Mouse (Mus musculus) midbrain, embryonic 13.5 days (tissue): ENCODE data around the gene Tex33. TPM values are rescaled to one million over a fixed set of nuclear protein-coding genes. Genes with fewer than 3 reads are reported as not detected.

Source experiments
- ATAC-seq: fragments of 200-750 bp; cut with Nextera tagmentation; 2 replicates; pipeline ENCODE4 v1.8.0; 2017; ENCODE audit warnings: mild to moderate bottlenecking, moderate TSS enrichment, moderate library complexity
- H3K27ac ChIP-seq: fragments of 300-500 bp; sonication (generic); 2 replicates; pipeline ENCODE4 v1.5.1; 2015; ENCODE audit warnings: inconsistent platforms, mild to moderate bottlenecking, moderate library complexity
- H3K27me3 ChIP-seq: fragments of 300-500 bp; sonication (generic); 2 replicates; pipeline ENCODE4 v1.6.1; 2015; ENCODE audit warnings: mild to moderate bottlenecking, inconsistent platforms
- H3K36me3 ChIP-seq: fragments of 300-500 bp; sonication (generic); 2 replicates; pipeline ENCODE4 v1.6.1; 2015; ENCODE audit warnings: mild to moderate bottlenecking, inconsistent platforms
- H3K4me1 ChIP-seq: fragments of 300-500 bp; sonication (generic); replicated peaks from 2 replicates; pipeline ENCODE4 v1.6.1; 2015; ENCODE audit warnings: inconsistent platforms
- H3K4me2 ChIP-seq: fragments of 300-500 bp; sonication (generic); replicated peaks from 2 replicates; pipeline ENCODE4 v1.6.1; 2015; ENCODE audit warnings: moderate library complexity, mild to moderate bottlenecking, inconsistent platforms
- H3K4me3 ChIP-seq: fragments of 300-500 bp; sonication (generic); replicated peaks from 2 replicates; pipeline ENCODE4 v1.5.1; 2015; ENCODE audit warnings: mild to moderate bottlenecking, inconsistent platforms
- H3K9ac ChIP-seq: fragments of 300-500 bp; sonication (generic); replicated peaks from 2 replicates; pipeline ENCODE4 v1.6.1; 2015; ENCODE audit warnings: mild to moderate bottlenecking, inconsistent platforms
- H3K9me3 ChIP-seq: fragments of 300-500 bp; sonication (generic); 2 replicates; pipeline ENCODE4 v1.6.1; 2016; ENCODE audit warnings: mild to moderate bottlenecking, inconsistent platforms
- WGBS: fragments of 180-500 bp; shearing (Covaris S2); methylation state at CpG from one replicate; pipeline ENCODE4 v1.1.7; 2015; 5-methylcytosine and 5-hydroxymethylcytosine counted together
- polyA plus RNA-seq: library from polyadenylated mRNA; unstranded; fragments of >200 nt; fragmentation: Nextera tagmentation; extraction: Ambion mirVana; gene quantifications from 2 replicates; pipeline ENCODE4 v1.2.1, GENCODE M21; 2015

Gene Tex33
- polyA plus RNA-seq, 1 experiment from 2014 or later, result not detected

- Histone ChIP-seq H3K4me3 (no peak overlapping the region), H3K9ac (no peak overlapping the region), H3K4me2 (no peak overlapping the region), H3K9me3 (no peaks in the 10 kb centered on the region), H3K27ac (no peak overlapping the region), H3K27me3 (no peaks in the 10 kb centered on the region), H3K36me3 (no peaks in the 10 kb centered on the region), H3K4me1 (peaks cover 3% of the 10 kb centered on the region; the same call in 1 of the 2 replicates)
- 71% methylated on average over 7 of the region's 7 CpGs for WGBS
- ATAC-seq, result no peak
Measured at GRCm38 (mm10) chr15:78384220-78385116, 11.2 kb downstream of the Tex33 start.

DNA sequence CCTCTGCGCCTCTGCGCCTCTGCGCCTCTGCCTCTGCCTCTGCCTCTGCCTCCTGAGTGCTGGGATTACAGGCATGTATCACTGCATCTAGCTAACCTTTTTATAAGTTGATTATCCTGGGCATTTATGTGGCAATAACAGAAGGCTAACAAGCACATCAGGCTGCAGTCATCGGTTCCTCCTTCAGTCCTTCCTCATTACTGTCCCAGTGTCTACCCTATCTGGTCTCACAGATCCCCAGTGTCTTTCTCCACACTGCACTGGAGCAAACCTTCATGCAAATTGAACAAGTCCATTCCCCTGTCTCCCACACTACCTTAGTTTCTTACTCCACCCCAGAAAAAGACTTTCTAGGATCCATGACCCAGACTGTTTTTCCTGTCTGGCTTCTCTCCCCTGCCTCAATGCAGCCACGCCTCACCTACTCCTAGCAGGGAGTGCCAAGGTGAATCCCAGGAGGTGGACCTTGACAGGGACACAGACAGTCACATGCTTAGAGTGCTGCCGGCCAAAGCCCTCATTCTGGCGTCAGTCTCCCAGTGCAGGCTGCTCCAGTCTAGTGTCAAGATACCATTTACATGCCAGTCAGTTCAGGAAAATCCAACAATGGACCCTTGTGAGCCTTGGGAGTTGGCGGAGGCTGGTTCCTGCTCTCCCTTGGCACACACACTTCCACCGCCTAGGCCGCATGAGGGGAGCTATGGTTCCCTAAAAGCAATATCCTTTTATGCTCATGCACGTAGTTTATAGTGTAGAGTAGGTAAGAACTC lies 12.1 kb downstream of the Tex33 start:
- no peak overlapping the region for H3K27ac ChIP-seq
- no peaks in the 10 kb centered on the region for H3K36me3 ChIP-seq
- H3K27me3 ChIP-seq, result no peaks in the 10 kb centered on the region
- no peak overlapping the region for H3K9ac ChIP-seq
- H3K4me2 ChIP-seq, result no peak overlapping the region
- WGBS, result 80% methylated on average over 11 of the region's 11 CpGs
- 0 out of 2 replicates have a peak, but pooled peaks have one; percentile 17 for ATAC-seq
- H3K9me3 ChIP-seq, result no peaks in the 10 kb centered on the region
- peaks cover 3% of the 10 kb centered on the region; the same call in 1 of the 2 replicates for H3K4me1 ChIP-seq
- no peak overlapping the region for H3K4me3 ChIP-seq

DNA sequence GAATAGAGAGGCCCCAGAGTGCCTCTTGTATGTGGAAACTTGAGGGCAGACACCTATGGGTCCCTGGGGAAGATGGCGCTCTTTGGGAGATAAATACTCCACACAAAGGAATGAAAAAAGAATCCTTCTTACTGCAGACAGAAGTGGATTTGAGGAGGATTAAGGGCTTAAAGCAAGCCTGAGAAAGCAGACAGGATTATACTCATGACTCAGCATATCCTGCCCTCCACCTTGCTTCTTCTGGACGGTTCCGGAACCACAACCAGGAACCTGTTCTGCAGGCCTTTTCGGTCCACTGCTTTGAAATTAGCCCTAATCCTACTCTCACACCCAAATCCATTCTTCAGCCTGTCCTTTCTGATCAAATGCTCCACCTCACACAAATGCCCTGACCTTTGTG lies 13.6 kb downstream of the Tex33 start:
- Histone ChIP-seq H3K36me3 (no peaks in the 10 kb centered on the region), H3K9ac (no peak overlapping the region)
- 71% methylated on average over 4 of the region's 4 CpGs for WGBS

GRCm38 (mm10) chr15:78380741-78381140 lies 15.0 kb downstream of the Tex33 start:
- H3K4me1 ChIP-seq, result peaks cover 3% of the 10 kb centered on the region; the same call in 1 of the 2 replicates
- 51% methylated on average over 4 of the region's 4 CpGs for WGBS
- H3K27ac ChIP-seq, result no peak overlapping the region
- no peaks in the 10 kb centered on the region for H3K27me3 ChIP-seq
- H3K36me3 ChIP-seq, result no peaks in the 10 kb centered on the region
- no peak overlapping the region for H3K4me2 ChIP-seq
- H3K4me3 ChIP-seq, result no peak overlapping the region
- no peak overlapping the region for H3K9ac ChIP-seq
- no peaks in the 10 kb centered on the region for H3K9me3 ChIP-seq
- ATAC-seq, result no peak

More for the DNA sequence above, 13.6 kb downstream of the Tex33 start:
- H3K4me3 ChIP-seq, result no peak overlapping the region
- peaks cover 3% of the 10 kb centered on the region; the same call in 1 of the 2 replicates for H3K4me1 ChIP-seq
- ATAC-seq, result no peak
- no peaks in the 10 kb centered on the region for H3K27me3 ChIP-seq
- no peaks in the 10 kb centered on the region for H3K9me3 ChIP-seq
- H3K4me2 ChIP-seq, result no peak overlapping the region
- H3K27ac ChIP-seq, result no peak overlapping the region

GRCm38 (mm10) chr15:78380208-78380607 lies 15.5 kb downstream of the Tex33 start:
- Histone ChIP-seq H3K4me1 (peaks cover 3% of the 10 kb centered on the region; the same call in 1 of the 2 replicates), H3K4me3 (no peak overlapping the region), H3K36me3 (no peaks in the 10 kb centered on the region), H3K27ac (no peak overlapping the region), H3K4me2 (no peak overlapping the region), H3K27me3 (no peaks in the 10 kb centered on the region), H3K9me3 (no peaks in the 10 kb centered on the region), H3K9ac (no peak overlapping the region)
- 90% methylated on average over 2 of the region's 2 CpGs for WGBS
- no peak for ATAC-seq

DNA sequence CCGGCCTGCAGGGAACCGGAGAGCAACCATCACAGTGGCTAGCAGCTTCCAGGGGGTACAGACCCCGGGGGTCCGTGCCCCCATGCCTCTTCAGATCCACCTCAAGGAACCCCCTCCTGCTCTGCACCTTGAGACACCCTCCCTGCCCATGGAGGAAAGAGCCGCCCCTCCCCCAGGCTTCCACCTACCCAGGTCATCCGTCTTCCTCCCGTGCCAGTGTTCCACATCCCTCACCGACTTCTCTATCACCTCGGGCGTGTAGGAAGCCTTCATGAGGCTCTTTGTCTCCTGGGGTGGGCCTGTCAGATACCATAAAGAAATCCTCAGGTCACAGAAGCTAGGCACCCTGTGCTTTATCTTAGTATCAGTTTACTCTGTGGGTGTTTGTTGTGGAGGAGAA lies 17.2 kb downstream of the Tex33 start:
- no peak for ATAC-seq
- H3K4me2 ChIP-seq, result no peak overlapping the region
- H3K27me3 ChIP-seq, result no peaks in the 10 kb centered on the region
- no peaks in the 10 kb centered on the region for H3K9me3 ChIP-seq
- 0 out of 2 replicates have a peak, but pooled peaks cover 3% of the 10 kb centered on the region for H3K4me1 ChIP-seq
- H3K4me3 ChIP-seq, result no peak overlapping the region
- WGBS, result 87% methylated on average over 10 of the region's 10 CpGs
- H3K9ac ChIP-seq, result no peak overlapping the region
- no peak overlapping the region for H3K27ac ChIP-seq
- no peaks in the 10 kb centered on the region for H3K36me3 ChIP-seq

DNA sequence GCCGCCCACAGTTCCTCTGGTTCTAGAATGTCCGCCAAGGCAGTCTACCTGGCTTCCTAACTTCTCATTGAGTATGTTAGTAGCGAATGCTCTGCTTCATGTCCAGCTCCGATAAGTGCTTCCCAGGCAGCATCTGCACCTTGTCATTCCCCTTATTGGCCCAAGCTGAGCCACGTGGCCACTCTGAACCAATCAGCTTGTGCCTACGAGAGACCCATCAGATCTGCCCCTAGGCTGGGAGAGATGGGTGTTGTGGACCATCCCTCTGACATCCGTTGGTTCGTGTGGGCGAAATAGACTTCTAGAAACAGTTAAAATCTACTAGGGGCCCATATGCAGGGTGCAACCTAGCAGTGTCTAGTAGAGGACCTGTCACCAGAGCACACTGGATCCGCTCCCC lies 17.9 kb downstream of the Tex33 start:
- Histone ChIP-seq H3K27me3 (no peaks in the 10 kb centered on the region), H3K36me3 (no peaks in the 10 kb centered on the region), H3K4me2 (no peak overlapping the region), H3K9ac (no peak overlapping the region), H3K27ac (no peak overlapping the region), H3K4me3 (no peak overlapping the region), H3K4me1 (0 out of 2 replicates have a peak, but pooled peaks cover 3% of the 10 kb centered on the region), H3K9me3 (no peaks in the 10 kb centered on the region)
- 89% methylated on average over 10 of the region's 10 CpGs for WGBS
- ATAC-seq, result no peak

- no peak overlapping the region for H3K9ac ChIP-seq
- no peaks in the 10 kb centered on the region for H3K4me1 ChIP-seq
- no peak for ATAC-seq
- WGBS, result 70% methylated on average over 3 of the region's 3 CpGs
- no peaks in the 10 kb centered on the region for H3K36me3 ChIP-seq
- H3K4me2 ChIP-seq, result no peak overlapping the region
- H3K27me3 ChIP-seq, result peaks cover 7% of the 10 kb centered on the region
- no peaks in the 10 kb centered on the region for H3K9me3 ChIP-seq
- no peak overlapping the region for H3K4me3 ChIP-seq
- no peak overlapping the region for H3K27ac ChIP-seq
Measured at GRCm38 (mm10) chr15:78374204-78374603, 21.5 kb downstream of the Tex33 start.

DNA sequence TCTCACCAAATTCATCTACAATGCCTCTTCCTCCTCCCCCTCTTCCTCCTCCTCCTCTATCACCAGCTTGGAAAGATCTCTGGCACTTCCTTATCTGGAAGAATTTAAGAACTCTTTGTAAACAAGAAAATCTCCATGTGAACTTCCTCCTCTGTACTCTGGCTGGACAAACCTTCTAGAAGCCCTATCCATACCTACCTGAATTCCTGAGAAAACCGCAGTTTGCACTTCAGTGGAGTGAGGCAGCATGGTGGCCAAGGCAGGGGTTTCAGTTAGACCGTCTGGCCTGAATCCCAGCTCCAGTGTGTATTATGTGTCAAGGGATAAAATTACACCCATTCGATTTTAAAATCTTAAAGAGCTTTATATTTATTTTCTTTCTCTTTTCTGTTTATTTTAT lies 22.9 kb downstream of the Tex33 start:
- 84% methylated on average over 3 of the region's 3 CpGs for WGBS
- Histone ChIP-seq H3K4me3 (no peak overlapping the region), H3K27ac (no peak overlapping the region), H3K36me3 (no peaks in the 10 kb centered on the region), H3K27me3 (peaks cover 18% of the 10 kb centered on the region), H3K9me3 (no peaks in the 10 kb centered on the region), H3K4me2 (no peak overlapping the region), H3K4me1 (no peaks in the 10 kb centered on the region), H3K9ac (no peak overlapping the region)
- ATAC-seq, result no peak

DNA sequence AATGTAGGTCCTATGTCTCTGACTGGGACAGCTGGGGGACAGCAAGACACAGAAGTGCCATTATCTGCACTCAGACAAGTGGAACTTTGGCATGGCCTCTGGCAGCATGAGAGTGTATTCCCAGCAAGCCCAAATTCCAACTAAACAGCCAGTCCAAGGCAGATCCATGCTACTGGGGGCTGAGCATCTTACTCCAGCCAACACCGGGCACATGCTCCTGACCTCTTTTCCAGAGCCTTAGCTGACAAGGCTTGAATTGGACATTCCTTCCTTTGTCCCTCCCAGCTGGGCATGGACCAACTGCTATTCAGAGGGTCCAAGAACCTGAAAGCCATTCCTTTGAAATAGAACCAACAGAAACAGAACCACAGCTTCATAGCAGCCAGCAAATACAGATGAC lies 26.1 kb downstream of the Tex33 start:
- WGBS, result 53% methylated on average over 1 of the region's 1 CpGs
- no peaks in the 10 kb centered on the region for H3K4me1 ChIP-seq
- H3K4me2 ChIP-seq, result no peak overlapping the region
- no peak overlapping the region for H3K9ac ChIP-seq
- no peak for ATAC-seq
- H3K4me3 ChIP-seq, result no peak overlapping the region
- peaks cover 21% of the 10 kb centered on the region for H3K27me3 ChIP-seq
- H3K9me3 ChIP-seq, result no peaks in the 10 kb centered on the region
- H3K36me3 ChIP-seq, result no peaks in the 10 kb centered on the region
- no peak overlapping the region for H3K27ac ChIP-seq

- Histone ChIP-seq H3K4me2 (no peak overlapping the region), H3K4me3 (no peak overlapping the region), H3K9ac (no peak overlapping the region), H3K27ac (no peak overlapping the region), H3K9me3 (no peaks in the 10 kb centered on the region), H3K36me3 (no peaks in the 10 kb centered on the region), H3K4me1 (no peaks in the 10 kb centered on the region), H3K27me3 (peaks cover 21% of the 10 kb centered on the region)
- ATAC-seq, result no peak
- 13% methylated on average over 8 of the region's 8 CpGs for WGBS
Measured at GRCm38 (mm10) chr15:78368926-78369346, 26.8 kb downstream of the Tex33 start.

DNA sequence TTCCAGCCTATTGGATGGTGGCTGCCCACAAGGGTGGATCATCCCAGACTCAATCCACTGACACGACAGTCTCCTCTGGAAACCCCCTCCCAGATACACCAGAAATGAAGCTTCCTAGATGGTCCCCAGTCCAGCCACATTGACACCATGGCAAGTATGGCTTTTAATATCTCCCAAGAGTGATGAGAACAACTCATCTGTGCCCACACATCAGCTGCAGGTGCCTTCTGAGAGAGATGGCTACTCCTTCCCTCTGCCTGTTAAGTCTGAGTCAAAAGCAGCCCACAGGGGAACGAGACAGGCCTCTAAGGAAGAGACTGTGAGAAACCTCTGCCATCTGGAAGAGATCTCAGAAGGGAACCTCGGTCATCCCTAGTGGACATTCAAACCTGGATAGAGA lies 27.9 kb downstream of the Tex33 start:
- ATAC-seq, result no peak
- Histone ChIP-seq H3K27ac (no peak overlapping the region), H3K27me3 (peaks cover 24% of the 10 kb centered on the region), H3K4me2 (no peak overlapping the region), H3K9ac (no peak overlapping the region), H3K4me1 (no peaks in the 10 kb centered on the region), H3K4me3 (no peak overlapping the region), H3K9me3 (peaks cover under 1% of the 10 kb centered on the region; the same call in 1 of the 2 replicates), H3K36me3 (no peaks in the 10 kb centered on the region)
- WGBS, result 73% methylated on average over 3 of the region's 3 CpGs
